Comparison of ENCODE assay signal across 26 mouse cellular contexts in the genomic region with DNA sequence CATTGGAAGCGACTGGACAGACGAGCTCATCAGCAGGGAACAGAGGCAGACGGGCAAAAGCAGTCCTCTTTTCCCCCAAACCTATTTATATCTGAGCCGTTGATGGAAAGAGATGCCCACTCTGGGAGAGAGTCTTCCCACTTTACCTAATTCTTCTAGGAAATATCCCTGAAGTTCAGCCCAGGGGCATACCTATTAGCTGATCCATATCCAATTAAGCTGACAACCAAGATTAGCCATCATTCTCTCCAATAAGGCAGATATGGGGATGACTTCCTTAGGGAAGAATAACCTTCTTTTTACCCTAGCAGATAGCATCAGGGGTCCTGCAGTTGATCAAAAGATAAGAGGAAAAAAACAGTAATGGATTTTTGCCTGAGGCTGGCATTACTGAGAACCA.
DNase-seq lines count a peak whose midpoint lies in the region; ATAC-seq and TF ChIP-seq lines count a peak whose summit lies in the region.
"Had no signal": no experiment of that assay in that cellular context is flagged by ENCODE, and none has a peak within 500 bp of the region (broad histone marks: within the 10 kb centered on the region; RNA-seq: fewer than 3 reads in every experiment).

No protein-coding gene starts in this region.

- no peak overlapping the region for H3K4me2 ChIP-seq in midbrain, embryonic 13.5 days (replicated peaks)
- no peak overlapping the region for H3K4me2 ChIP-seq in midbrain, embryonic 15.5 days
- H3K4me2 ChIP-seq in midbrain, postnatal 0 days (ENCODE audit: low read depth, low read length, poor library complexity, severe bottlenecking) = no peak overlapping the region
- H3K4me2 ChIP-seq: embryonic facial prominence, embryonic 12.5 days; forebrain, embryonic 12.5 days had no signal

- no peaks in the 10 kb centered on the region for H3K4me1 ChIP-seq in midbrain, embryonic 13.5 days (replicated peaks)
- H3K4me1 ChIP-seq in midbrain, embryonic 10.5 days = no peaks in the 10 kb centered on the region
- 0 out of 2 replicates have a peak, but pooled peaks cover 3% of the 10 kb centered on the region for H3K4me1 ChIP-seq in midbrain, embryonic 15.5 days
- no peaks in the 10 kb centered on the region for H3K4me1 ChIP-seq in midbrain, postnatal 0 days (ENCODE audit: insufficient read depth, low read length)
- H3K4me1 ChIP-seq: embryonic facial prominence, embryonic 12.5 days; forebrain, embryonic 10.5 days; forebrain, embryonic 12.5 days had no signal

- H3K27ac ChIP-seq in midbrain, embryonic 13.5 days = no peak overlapping the region
- H3K27ac ChIP-seq in midbrain, embryonic 10.5 days (replicated peaks) = no peak overlapping the region
- no peak overlapping the region for H3K27ac ChIP-seq in midbrain, embryonic 15.5 days
- no peak overlapping the region for H3K27ac ChIP-seq in midbrain, postnatal 0 days (ENCODE audit: low read depth, low read length)
- H3K27ac ChIP-seq: embryonic facial prominence, embryonic 10.5 days; embryonic facial prominence, embryonic 12.5 days; forebrain, embryonic 10.5 days; forebrain, embryonic 12.5 days had no signal

- H3K36me3 ChIP-seq in midbrain, embryonic 13.5 days = no peaks in the 10 kb centered on the region
- H3K36me3 ChIP-seq in midbrain, embryonic 10.5 days = no peaks in the 10 kb centered on the region
- H3K36me3 ChIP-seq in midbrain, embryonic 15.5 days (replicated peaks) = no peaks in the 10 kb centered on the region
- no peaks in the 10 kb centered on the region for H3K36me3 ChIP-seq in midbrain, postnatal 0 days (ENCODE audit: insufficient read depth, low read length)
- H3K36me3 ChIP-seq: embryonic facial prominence, embryonic 10.5 days; embryonic facial prominence, embryonic 12.5 days; forebrain, embryonic 10.5 days; forebrain, embryonic 12.5 days; G1E had no signal

- 59% methylated on average over 4 of the region's 4 CpGs for WGBS in midbrain, embryonic 13.5 days
- WGBS in midbrain, embryonic 10.5 days = 82% methylated on average over 4 of the region's 4 CpGs
- 49% methylated on average over 4 of the region's 4 CpGs for WGBS in midbrain, embryonic 15.5 days
- WGBS in midbrain, postnatal 0 days = 42% methylated on average over 4 of the region's 4 CpGs

- no peak for DNase-seq in midbrain, embryonic 10.5 days (ENCODE audit: low spot score)
- no peak for DNase-seq in midbrain, postnatal 0 days (ENCODE audit: low spot score)
- peak; percentile 21 for DNase-seq in retina, embryonic 14.5 days (ENCODE audit: low spot score)
- DNase-seq in kidney, postnatal 4 days = no peak
- DNase-seq: adrenal gland, adult 2 months; adrenal gland, postnatal 10 days; adrenal gland, postnatal 25 days; B cell, adult 2 months; cerebellum, adult 11-12 months; cerebellum, adult 2 months; cerebellum, adult 9-10 months; cerebellum, postnatal 10 days; cerebellum, postnatal 25 days had no signal

- H3K9ac ChIP-seq in midbrain, embryonic 13.5 days (replicated peaks) = no peak overlapping the region
- H3K9ac ChIP-seq in midbrain, embryonic 15.5 days = no peak overlapping the region
- H3K9ac ChIP-seq in midbrain, postnatal 0 days (replicated peaks; ENCODE audit: low read length, poor library complexity, severe bottlenecking) = no peak overlapping the region
- H3K9ac ChIP-seq: embryonic facial prominence, embryonic 12.5 days; forebrain, embryonic 12.5 days had no signal

- H3K9me3 ChIP-seq in midbrain, embryonic 13.5 days = no peaks in the 10 kb centered on the region
- H3K9me3 ChIP-seq in midbrain, embryonic 10.5 days (replicated peaks) = no peaks in the 10 kb centered on the region
- H3K9me3 ChIP-seq in midbrain, embryonic 15.5 days = no peaks in the 10 kb centered on the region
- no peaks in the 10 kb centered on the region for H3K9me3 ChIP-seq in midbrain, postnatal 0 days (ENCODE audit: low read length)
- H3K9me3 ChIP-seq: embryonic facial prominence, embryonic 10.5 days; embryonic facial prominence, embryonic 12.5 days; forebrain, embryonic 10.5 days; forebrain, embryonic 12.5 days; G1E had no signal

- ATAC-seq in midbrain, embryonic 13.5 days = peak; percentile 63
- peak; percentile 65; the same call in 1 of the 2 replicates for ATAC-seq in midbrain, embryonic 15.5 days (replicated peaks)
- ATAC-seq in midbrain, postnatal 0 days (ENCODE audit: low FRiP score) = no peak
- no peak for ATAC-seq in erythroblast, adult 5-6 weeks (replicated peaks; ENCODE audit: low FRiP score, poor library complexity, severe bottlenecking)
- ATAC-seq: CD4-positive, CD25-positive, alpha-beta regulatory T cell, adult 4 months; forebrain, embryonic 14.5 days; forebrain, embryonic 16.5 days had no signal

- H3K27me3 ChIP-seq in midbrain, embryonic 13.5 days = no peaks in the 10 kb centered on the region
- H3K27me3 ChIP-seq in midbrain, embryonic 10.5 days (ENCODE audit: low read depth, poor library complexity, severe bottlenecking) = no peaks in the 10 kb centered on the region
- H3K27me3 ChIP-seq in midbrain, embryonic 15.5 days (replicated peaks) = no peaks in the 10 kb centered on the region
- H3K27me3 ChIP-seq in midbrain, postnatal 0 days (ENCODE audit: insufficient read depth, low read length) = no peaks in the 10 kb centered on the region
- H3K27me3 ChIP-seq: CH12.LX; embryonic facial prominence, embryonic 12.5 days; forebrain, embryonic 12.5 days had no signal

- no peak for TF ChIP-seq CTCF in midbrain, postnatal 0 days (IDR thresholded peaks at IDR 0.05)

- H3K4me3 ChIP-seq in midbrain, embryonic 13.5 days (replicated peaks) = no peak overlapping the region
- no peak overlapping the region for H3K4me3 ChIP-seq in midbrain, embryonic 10.5 days
- H3K4me3 ChIP-seq in midbrain, embryonic 15.5 days = no peak overlapping the region
- no peak overlapping the region for H3K4me3 ChIP-seq in midbrain, postnatal 0 days (ENCODE audit: low read depth, low read length)
- H3K4me3 ChIP-seq: embryonic facial prominence, embryonic 10.5 days; embryonic facial prominence, embryonic 12.5 days; erythroblast, embryonic 14.5 days; forebrain, embryonic 10.5 days; forebrain, embryonic 12.5 days had no signal

Comparison
In these comparisons a context has a peak if more than half of its experiments do, and no peak if none do; other contexts are left out.
1. ATAC-seq: peak in midbrain, embryonic 13.5 days (single experiment) and midbrain, embryonic 15.5 days (single experiment); none in midbrain, postnatal 0 days (single experiment) and erythroblast, adult 5-6 weeks (single experiment).